Mouse (Mus musculus) T-helper 2 cell (primary cell): ENCODE measurements around the gene Ift122.
"Not testable (repeated sequence)": the region's sequence is repeated elsewhere in the genome, so short reads cannot be mapped to it uniquely, and the experiment has no call there.

Source experiments
- in situ Hi-C: fragments of 300-600 bp; cut with MboI, MseI; formaldehyde crosslinking; loops from one replicate; pipeline ENCODE4 v1.15.1; 2025; ENCODE audit warnings: high pct_unique_total_duplicates

The Ift122 gene

GRCm38 (mm10) chr6:115846640-115847411 lies 6.4 kb upstream of the Ift122 start:
- in situ Hi-C loops = no loop called here

- in situ Hi-C loops = no loop called here
Measured at GRCm38 (mm10) chr6:115848598-115849304, 4.5 kb upstream of the Ift122 start.

- in situ Hi-C loops = no loop called here
Measured at GRCm38 (mm10) chr6:115852446-115853090, 702 bp upstream of the Ift122 start.

GRCm38 (mm10) chr6:115853985-115854384 lies 715 bp downstream of the Ift122 start:
- in situ Hi-C loops = no loop called here

- in situ Hi-C loops = no loop called here
Measured at GRCm38 (mm10) chr6:115854432-115854831, 1.2 kb downstream of the Ift122 start.

- in situ Hi-C loops = no loop called here
Measured at GRCm38 (mm10) chr6:115855733-115856360, 2.6 kb downstream of the Ift122 start.

GRCm38 (mm10) chr6:115856361-115856745 lies 3.1 kb downstream of the Ift122 start:
- in situ Hi-C loops = no loop called here

GRCm38 (mm10) chr6:115859258-115859657 lies 6.0 kb downstream of the Ift122 start:
- in situ Hi-C loops = no loop called here

- in situ Hi-C loops = no loop called here
Measured at GRCm38 (mm10) chr6:115860027-115860556, 6.8 kb downstream of the Ift122 start.

- in situ Hi-C loops = no loop called here
Measured at GRCm38 (mm10) chr6:115863340-115863841, 10.1 kb downstream of the Ift122 start.

- in situ Hi-C loops = no loop called here
Measured at GRCm38 (mm10) chr6:115865246-115865645, 12.0 kb downstream of the Ift122 start.

GRCm38 (mm10) chr6:115867157-115867556 lies 13.9 kb downstream of the Ift122 start:
- in situ Hi-C loops = not testable (repeated sequence)

GRCm38 (mm10) chr6:115871318-115871717 lies 18.0 kb downstream of the Ift122 start:
- in situ Hi-C loops = not testable (repeated sequence)

GRCm38 (mm10) chr6:115877239-115877638 lies 24.0 kb downstream of the Ift122 start:
- in situ Hi-C loops = no loop called here

- in situ Hi-C loops = no loop called here
Measured at GRCm38 (mm10) chr6:115878694-115879093, 25.4 kb downstream of the Ift122 start.

- in situ Hi-C loops = no loop called here
Measured at GRCm38 (mm10) chr6:115879736-115880135, 26.5 kb downstream of the Ift122 start.

GRCm38 (mm10) chr6:115880751-115881150 lies 27.5 kb downstream of the Ift122 start:
- in situ Hi-C loops = no loop called here

- in situ Hi-C loops = no loop called here
Measured at GRCm38 (mm10) chr6:115884018-115884417, 30.7 kb downstream of the Ift122 start.

GRCm38 (mm10) chr6:115886894-115887293 lies 33.6 kb downstream of the Ift122 start:
- in situ Hi-C loops = loop anchor here (5.0 kb wide), 1 partner anchor 120 kb away; no protein-coding TSS in a partner anchor

- in situ Hi-C loops = loop anchor here (5.0 kb wide), 1 partner anchor 119 kb away; no protein-coding TSS in a partner anchor
Measured at GRCm38 (mm10) chr6:115888296-115888695, 35.0 kb downstream of the Ift122 start.

- in situ Hi-C loops = loop anchor here (10.0 kb wide), 1 partner anchor 244 kb away; no protein-coding TSS in a partner anchor
Measured at GRCm38 (mm10) chr6:115890601-115891000, 37.3 kb downstream of the Ift122 start.
